Mouse (Mus musculus): ENCODE results near the gene Gm14190.
"Not testable (repeated sequence)": the region's sequence is repeated elsewhere in the genome, so short reads cannot be mapped to it uniquely, and the experiment has no call there.

DNA sequence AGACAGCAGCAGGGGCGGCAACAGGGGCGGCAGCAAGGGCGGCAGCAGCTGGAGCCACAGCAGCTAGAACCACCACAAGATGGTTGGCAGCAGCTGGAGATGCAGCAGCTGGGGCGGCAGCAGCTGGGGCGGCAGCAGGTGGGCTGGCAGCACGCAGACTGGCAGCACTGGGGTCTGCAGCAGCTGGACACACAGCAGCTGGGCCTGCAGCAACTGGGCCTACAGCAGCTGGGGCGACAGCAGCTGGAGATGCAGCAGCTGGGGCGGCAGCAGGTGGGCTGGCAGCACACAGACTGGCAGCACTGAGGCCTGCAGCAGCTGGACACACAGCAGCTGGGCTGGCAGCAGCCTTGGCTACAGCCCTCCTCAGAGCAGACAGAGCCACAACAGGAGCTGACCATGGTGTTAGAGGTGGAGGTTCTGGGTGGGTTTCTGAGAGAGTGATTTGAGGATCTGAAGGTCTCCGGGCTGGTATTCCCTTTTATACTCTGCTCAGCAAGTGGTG, 46.9 kb downstream of the Gm14190 start, which contains the start of gene Krtap4-7:
- not testable (repeated sequence) for TF ChIP-seq CTCF, POLR2A (IDR thresholded peaks at IDR 0.05; ENCODE audit: extremely low read depth, insufficient read depth, low read length)
